Mouse (Mus musculus): ENCODE measurements at regions not wholly inside any gene's neighbourhood (a gene's known extent, or its start where the extent isn't known, plus 50 kb on each side); places are given as distances from the start of the nearest gene placed in this dataset.

GRCm38 (mm10) chr11:111333021-111333420 is 267.1 kb downstream of the Kcnj2 start:
- no peak for TF ChIP-seq POLR2A (IDR thresholded peaks at IDR 0.05; ENCODE audit: insufficient read length, low read depth)
- TF ChIP-seq USF1 (IDR thresholded peaks at IDR 0.05; ENCODE audit: low read depth) = no peak
- TF ChIP-seq REST (IDR thresholded peaks at IDR 0.05; ENCODE audit: insufficient read depth, insufficient read length) = no peak
- peak in 2 of 3 experiments; percentile 28 to 36 for TF ChIP-seq MYOD1 (IDR thresholded peaks at IDR 0.05; ENCODE audit: control insufficient read depth in 1 of 3, insufficient read length in 2 of 3, low read depth in 2 of 3)
- TF ChIP-seq MAX (IDR thresholded peaks at IDR 0.05; ENCODE audit: low read depth) = no peak
- no peak for TF ChIP-seq TCF12 (IDR thresholded peaks at IDR 0.05; ENCODE audit: insufficient read depth, poor library complexity, severe bottlenecking)
- TF ChIP-seq CEBPB (IDR thresholded peaks at IDR 0.05; ENCODE audit: insufficient read depth, poor library complexity, severe bottlenecking) = no peak
- no peak for TF ChIP-seq E2F4 (IDR thresholded peaks at IDR 0.05; ENCODE audit: insufficient read depth)
- no peak for TF ChIP-seq POLR2AphosphoS2 (IDR thresholded peaks at IDR 0.05; ENCODE audit: insufficient read length, low read depth)
- TF ChIP-seq SRF (IDR thresholded peaks at IDR 0.05; ENCODE audit: control insufficient read depth, insufficient read length, low read depth) = no peak
